Mouse (Mus musculus): Measurements from ENCODE around the gene Lrrc36. TPM values are rescaled to one million over a fixed set of nuclear protein-coding genes. Genes with fewer than 3 reads are reported as not detected.

Lrrc36 gene
- polyA plus RNA-seq, 1 experiment from 2014 or later, result 0.34 TPM

- no peaks in the 10 kb centered on the region for H3K9me3 ChIP-seq (replicated peaks; ENCODE audit: low read length)
- no peak for ATAC-seq (replicated peaks; ENCODE audit: low FRiP score, low read depth)
- WGBS, result 33% methylated on average over 1 of the region's 1 CpGs
- no peak overlapping the region for H3K4me2 ChIP-seq (ENCODE audit: low read length)
- H3K36me3 ChIP-seq (ENCODE audit: insufficient read depth, low read length), result 0 out of 2 replicates have a peak, but pooled peaks cover 3% of the 10 kb centered on the region
- 0 out of 2 replicates have a peak, but pooled peaks cover under 1% of the 10 kb centered on the region for H3K4me1 ChIP-seq (replicated peaks; ENCODE audit: insufficient read depth, low read length)
- H3K27ac ChIP-seq, result no peak overlapping the region
- no peak overlapping the region for H3K4me3 ChIP-seq (replicated peaks; ENCODE audit: low read depth, low read length)
- no peaks in the 10 kb centered on the region for H3K27me3 ChIP-seq (ENCODE audit: insufficient read depth, low read length)
- H3K9ac ChIP-seq (ENCODE audit: low read depth, low read length), result no peak overlapping the region
- TF ChIP-seq CTCF (IDR thresholded peaks at IDR 0.05; ENCODE audit: low read depth), result no peak
- DNase-seq (ENCODE audit: low spot score), result no peak
These were observed 75.9 kb downstream of the Lrrc36 start for GRCm38 (mm10) chr8:105489281-105489680.

GRCm38 (mm10) chr8:105493495-105493894 is 80.1 kb downstream of the Lrrc36 start:
- no peaks in the 10 kb centered on the region for H3K9me3 ChIP-seq (replicated peaks; ENCODE audit: low read length)
- H3K9ac ChIP-seq (ENCODE audit: low read depth, low read length), result no peak overlapping the region
- no peak overlapping the region for H3K4me2 ChIP-seq (ENCODE audit: low read length)
- no peaks in the 10 kb centered on the region for H3K27me3 ChIP-seq (ENCODE audit: insufficient read depth, low read length)
- no peak overlapping the region for H3K4me3 ChIP-seq (replicated peaks; ENCODE audit: low read depth, low read length)
- TF ChIP-seq CTCF (IDR thresholded peaks at IDR 0.05; ENCODE audit: low read depth), result no peak
- ATAC-seq (replicated peaks; ENCODE audit: low FRiP score, low read depth) (no peak), DNase-seq (ENCODE audit: low spot score) (no peak)
- no peak overlapping the region for H3K27ac ChIP-seq
- 19% methylated on average over 3 of the region's 3 CpGs for WGBS
- peaks cover 7% of the 10 kb centered on the region; the same call in 1 of the 2 replicates for H3K4me1 ChIP-seq (replicated peaks; ENCODE audit: insufficient read depth, low read length)
- H3K36me3 ChIP-seq (ENCODE audit: insufficient read depth, low read length), result no peaks in the 10 kb centered on the region

- Histone ChIP-seq H3K4me2 (ENCODE audit: low read length) (0 out of 2 replicates have a peak overlapping the region, but pooled peaks have one; percentile 93), H3K9ac (ENCODE audit: low read depth, low read length) (no peak overlapping the region), H3K9me3 (replicated peaks; ENCODE audit: low read length) (no peaks in the 10 kb centered on the region), H3K4me3 (replicated peaks; ENCODE audit: low read depth, low read length) (no peak overlapping the region), H3K27ac (peak overlapping the region; percentile 87), H3K36me3 (ENCODE audit: insufficient read depth, low read length) (no peaks in the 10 kb centered on the region), H3K4me1 (replicated peaks; ENCODE audit: insufficient read depth, low read length) (peaks cover 7% of the 10 kb centered on the region; the same call in 1 of the 2 replicates), H3K27me3 (ENCODE audit: insufficient read depth, low read length) (no peaks in the 10 kb centered on the region)
- no peak for DNase-seq (ENCODE audit: low spot score)
- no peak for TF ChIP-seq CTCF (IDR thresholded peaks at IDR 0.05; ENCODE audit: low read depth)
- WGBS, result 53% methylated on average over 3 of the region's 3 CpGs
- ATAC-seq (replicated peaks; ENCODE audit: low FRiP score, low read depth), result no peak
These were observed 81.2 kb downstream of the Lrrc36 start for GRCm38 (mm10) chr8:105494566-105494965.

- Histone ChIP-seq H3K4me3 (replicated peaks; ENCODE audit: low read depth, low read length) (peak overlapping the region; percentile 72), H3K36me3 (ENCODE audit: insufficient read depth, low read length) (no peaks in the 10 kb centered on the region), H3K9ac (ENCODE audit: low read depth, low read length) (peak overlapping the region; percentile 90), H3K27me3 (ENCODE audit: insufficient read depth, low read length) (no peaks in the 10 kb centered on the region), H3K9me3 (replicated peaks; ENCODE audit: low read length) (no peaks in the 10 kb centered on the region), H3K4me1 (replicated peaks; ENCODE audit: insufficient read depth, low read length) (peaks cover 7% of the 10 kb centered on the region; the same call in 1 of the 2 replicates), H3K4me2 (ENCODE audit: low read length) (peak overlapping the region; percentile 93), H3K27ac (peak overlapping the region; percentile 87)
- WGBS, result 21% methylated on average over 17 of the region's 17 CpGs
- DNase-seq (ENCODE audit: low spot score) (peak; percentile 55), ATAC-seq (replicated peaks; ENCODE audit: low FRiP score, low read depth) (no peak)
- TF ChIP-seq CTCF (IDR thresholded peaks at IDR 0.05; ENCODE audit: low read depth), result no peak
These were observed 82.3 kb downstream of the Lrrc36 start for GRCm38 (mm10) chr8:105495350-105496302.

- H3K4me2 ChIP-seq (ENCODE audit: low read length), result peak within 1 kb of the TSS; percentile 93
- DNase-seq (ENCODE audit: low spot score) (peak; percentile 81), ATAC-seq (replicated peaks; ENCODE audit: low FRiP score, low read depth) (peak; percentile 90)
- no peaks in the 10 kb centered on the region for H3K9me3 ChIP-seq (replicated peaks; ENCODE audit: low read length)
- peaks cover 7% of the 10 kb centered on the region; the same call in 1 of the 2 replicates for H3K4me1 ChIP-seq (replicated peaks; ENCODE audit: insufficient read depth, low read length)
- H3K4me3 ChIP-seq (replicated peaks; ENCODE audit: low read depth, low read length), result peak within 1 kb of the TSS; percentile 72
- peak within 1 kb of the TSS; percentile 87 for H3K27ac ChIP-seq
- TF ChIP-seq CTCF (IDR thresholded peaks at IDR 0.05; ENCODE audit: low read depth), result peak; percentile 68
- peak within 1 kb of the TSS; percentile 90 for H3K9ac ChIP-seq (ENCODE audit: low read depth, low read length)
- no peaks in the 10 kb centered on the region for H3K27me3 ChIP-seq (ENCODE audit: insufficient read depth, low read length)
- WGBS, result under 1% methylated on average over 65 of the region's 68 CpGs
- H3K36me3 ChIP-seq (ENCODE audit: insufficient read depth, low read length), result no peaks in the 10 kb centered on the region
These were observed 83.2 kb downstream of the Lrrc36 start, which contains the start of gene Zdhhc1 for GRCm38 (mm10) chr8:105496439-105497180. Gene Zdhhc1, minus strand, starts transcription at chr8:105496902.

- DNase-seq (ENCODE audit: low spot score) (no peak), ATAC-seq (replicated peaks; ENCODE audit: low FRiP score, low read depth) (no peak)
- Histone ChIP-seq H3K4me1 (replicated peaks; ENCODE audit: insufficient read depth, low read length) (peaks cover 4% of the 10 kb centered on the region; the same call in 1 of the 2 replicates), H3K4me2 (ENCODE audit: low read length) (no peak overlapping the region), H3K4me3 (replicated peaks; ENCODE audit: low read depth, low read length) (no peak overlapping the region), H3K9ac (ENCODE audit: low read depth, low read length) (no peak overlapping the region), H3K27ac (no peak overlapping the region), H3K27me3 (ENCODE audit: insufficient read depth, low read length) (no peaks in the 10 kb centered on the region), H3K9me3 (replicated peaks; ENCODE audit: low read length) (no peaks in the 10 kb centered on the region), H3K36me3 (ENCODE audit: insufficient read depth, low read length) (no peaks in the 10 kb centered on the region)
- TF ChIP-seq CTCF (IDR thresholded peaks at IDR 0.05; ENCODE audit: low read depth), result no peak
- WGBS, result 73% methylated on average over 12 of the region's 12 CpGs
These were observed 86.4 kb downstream of the Lrrc36 start for GRCm38 (mm10) chr8:105499787-105500186.
